Mouse (Mus musculus) mouse embryonic stem cell (cell line): ENCODE results near the gene Smim5.

Experiments used
- in situ Hi-C, 2 experiments: fragments of 300-500 bp; cut with MboI; formaldehyde crosslinking; loops; 1 replicate in 1 of 2; 3 replicates in 1 of 2; pipeline ENCODE4 v1.14.3; 2019 to 2020; ENCODE audit warnings: low sequenced_read_pairs in 2 of 2, low pct_unique_long_range_greater_than_20kb in 1 of 2, mixed read lengths in 1 of 2; ENCODE audit not compliant: unreplicated experiment in 1 of 2

The Smim5 gene

GRCm38 (mm10) chr11:115911632-115912376 is 12.0 kb downstream of the Smim5 start, which contains the start of gene Smim6:
Gene Smim6, plus strand, starts transcription at chr11:115912017.
- in situ Hi-C loops = no loop called here

GRCm38 (mm10) chr11:115916579-115916978 is 16.8 kb downstream of the Smim5 start:
- in situ Hi-C loops = no loop called here

GRCm38 (mm10) chr11:115918637-115919036 is 18.9 kb downstream of the Smim5 start:
- in situ Hi-C loops = no loop called here

GRCm38 (mm10) chr11:115919073-115919472 is 19.3 kb downstream of the Smim5 start:
- in situ Hi-C loops = no loop called here

GRCm38 (mm10) chr11:115920110-115920818 is 20.5 kb downstream of the Smim5 start:
- in situ Hi-C loops = no loop called here

- in situ Hi-C loops = no loop called here
These were observed 22.2 kb downstream of the Smim5 start for GRCm38 (mm10) chr11:115921986-115922385.

- in situ Hi-C loops = no loop called here
These were observed 29.3 kb downstream of the Smim5 start for GRCm38 (mm10) chr11:115929031-115929430.

GRCm38 (mm10) chr11:115929818-115930217 is 30.1 kb downstream of the Smim5 start:
- in situ Hi-C loops = no loop called here

GRCm38 (mm10) chr11:115931235-115931634 is 31.5 kb downstream of the Smim5 start:
- in situ Hi-C loops = no loop called here

GRCm38 (mm10) chr11:115933108-115933746 is 33.5 kb downstream of the Smim5 start, which contains the start of the genes Sap30bp and Recql5:
Gene Sap30bp, plus strand, starts transcription at chr11:115933282.
Gene Recql5, minus strand, starts transcription at chr11:115933477.
- in situ Hi-C loops = no loop called here

GRCm38 (mm10) chr11:115933747-115934110 is 34.0 kb downstream of the Smim5 start:
- in situ Hi-C loops = no loop called here

GRCm38 (mm10) chr11:115939690-115940329 is 40.0 kb downstream of the Smim5 start:
- in situ Hi-C loops = loop anchor here (5.0 kb wide), 2 partner anchors 57 to 62 kb away; no protein-coding TSS in a partner anchor

GRCm38 (mm10) chr11:115941980-115942379 is 42.2 kb downstream of the Smim5 start:
- in situ Hi-C loops = no loop called here

GRCm38 (mm10) chr11:115945247-115945646 is 45.5 kb downstream of the Smim5 start:
- in situ Hi-C loops = no loop called here

- in situ Hi-C loops = no loop called here
These were observed 46.6 kb downstream of the Smim5 start for GRCm38 (mm10) chr11:115946221-115946828.

- in situ Hi-C loops = no loop called here
These were observed 48.5 kb downstream of the Smim5 start for GRCm38 (mm10) chr11:115948316-115948715.

- in situ Hi-C loops = no loop called here
These were observed 51.0 kb downstream of the Smim5 start for GRCm38 (mm10) chr11:115950719-115951118.

GRCm38 (mm10) chr11:115954712-115955111 is 54.9 kb downstream of the Smim5 start:
- in situ Hi-C loops = no loop called here
